Mouse (Mus musculus) heart, postnatal 0 days (tissue): ENCODE data around the gene Vav1.

Experiments
- CTCF ChIP-seq: IDR thresholded peaks from 2 replicates; pipeline ENCODE4 v1.5.1; 2016; ENCODE audit warnings: antibody characterized with exemption, control low read depth, low read depth
- EP300 ChIP-seq: IDR thresholded peaks from 2 replicates; pipeline ENCODE4 v1.6.1; 2016; ENCODE audit warnings: antibody characterized with exemption, low read depth

GRCm38 (mm10) chr17:57247393-57248200 is 31.3 kb upstream of the Vav1 start:
- no peak for TF ChIP-seq CTCF
- TF ChIP-seq EP300 = peak; percentile 94
